Comparison of ENCODE assay signal across 9 mouse cellular contexts in genomic region chr3:68869211-68869690, GRCm38 (mm10). TPM values are rescaled to one million over a fixed set of nuclear protein-coding genes. Genes with fewer than 3 reads are reported as not detected.
DNase-seq lines count a peak whose midpoint lies in the region; ATAC-seq and TF ChIP-seq lines count a peak whose summit lies in the region.
"Had no signal": no experiment of that assay in that cellular context is flagged by ENCODE, and none has a peak within 500 bp of the region (broad histone marks: within the 10 kb centered on the region; RNA-seq: fewer than 3 reads in every experiment).

1110032F04Rik (plus strand) TSS chr3:68869586.

- peak; percentile 47 to 60 for DNase-seq in adrenal gland, postnatal 36 days
- peak; percentile 64 for DNase-seq in forebrain, postnatal 0 days
- no peak for DNase-seq in left cerebral cortex, postnatal 36 days (ENCODE audit: low spot score in 2 of 2)
- DNase-seq in spleen, postnatal 36 days (ENCODE audit: low spot score in 2 of 2): peak; percentile 3 to 4

- peak within 1 kb of the TSS; percentile 51 for H3K4me3 ChIP-seq in erythroblast, embryonic 14.5 days (replicated peaks)
- peak within 1 kb of the TSS; percentile 78 for H3K4me3 ChIP-seq in forebrain, postnatal 0 days (ENCODE audit: low read depth, low read length)
- peak within 1 kb of the TSS; percentile 58 for H3K4me3 ChIP-seq in intestine, postnatal 0 days (ENCODE audit: low read depth, low read length)
- H3K4me3 ChIP-seq in midbrain, embryonic 12.5 days: peak within 1 kb of the TSS; percentile 76
- H3K4me3 ChIP-seq: myocyte had no signal

- peaks cover 14% of the 10 kb centered on the region for H3K4me1 ChIP-seq in erythroblast, embryonic 14.5 days (ENCODE audit: control insufficient read depth)
- peaks cover 6% of the 10 kb centered on the region for H3K4me1 ChIP-seq in forebrain, postnatal 0 days (ENCODE audit: insufficient read depth)
- H3K4me1 ChIP-seq in intestine, postnatal 0 days (replicated peaks; ENCODE audit: control insufficient read depth, insufficient read depth, low read length): no peaks in the 10 kb centered on the region
- H3K4me1 ChIP-seq in midbrain, embryonic 12.5 days: peaks cover 20% of the 10 kb centered on the region

- WGBS in forebrain, postnatal 0 days: under 1% methylated on average over 60 of the region's 62 CpGs
- WGBS in intestine, postnatal 0 days: under 1% methylated on average over 34 of the region's 62 CpGs
- WGBS in midbrain, embryonic 12.5 days: under 1% methylated on average over 58 of the region's 62 CpGs

- no peak for TF ChIP-seq CTCF in forebrain, postnatal 0 days (IDR thresholded peaks at IDR 0.05; ENCODE audit: low read depth)
- TF ChIP-seq CTCF in intestine, postnatal 0 days (IDR thresholded peaks at IDR 0.05; ENCODE audit: low read depth): no peak

- H3K9ac ChIP-seq in forebrain, postnatal 0 days: peak within 1 kb of the TSS; percentile 68
- 0 out of 2 replicates have a peak within 1 kb of the TSS, but pooled peaks have one; percentile 11 for H3K9ac ChIP-seq in intestine, postnatal 0 days (ENCODE audit: low read depth, low read length)
- peak within 1 kb of the TSS; percentile 71 for H3K9ac ChIP-seq in midbrain, embryonic 12.5 days (replicated peaks)

- no peak for ATAC-seq in erythroblast, adult 5-6 weeks (replicated peaks; ENCODE audit: low FRiP score, poor library complexity, severe bottlenecking)
- peak; percentile 75 for ATAC-seq in forebrain, postnatal 0 days
- peak; percentile 60 for ATAC-seq in intestine, postnatal 0 days
- ATAC-seq in midbrain, embryonic 12.5 days (ENCODE audit: low FRiP score, low read depth): peak; percentile 87

- H3K4me2 ChIP-seq in forebrain, postnatal 0 days (ENCODE audit: low read depth): peak within 1 kb of the TSS; percentile 94
- peak within 1 kb of the TSS; percentile 100 for H3K4me2 ChIP-seq in intestine, postnatal 0 days (replicated peaks; ENCODE audit: low read depth)
- peak within 1 kb of the TSS; percentile 98 for H3K4me2 ChIP-seq in midbrain, embryonic 12.5 days (replicated peaks)

- H3K27ac ChIP-seq in forebrain, postnatal 0 days (ENCODE audit: low read depth, low read length): peak within 1 kb of the TSS; percentile 17; the same call in 1 of the 2 replicates
- no peak within 1 kb of the TSS for H3K27ac ChIP-seq in intestine, postnatal 0 days (ENCODE audit: low read depth, low read length)
- peak within 1 kb of the TSS; percentile 39 for H3K27ac ChIP-seq in midbrain, embryonic 12.5 days (replicated peaks)

- H3K27me3 ChIP-seq in erythroblast, embryonic 14.5 days (ENCODE audit: control insufficient read depth): peaks cover 42% of the 10 kb centered on the region
- H3K27me3 ChIP-seq in forebrain, postnatal 0 days (ENCODE audit: insufficient read depth, low read length): no peaks in the 10 kb centered on the region
- peaks cover 28% of the 10 kb centered on the region for H3K27me3 ChIP-seq in intestine, postnatal 0 days (replicated peaks; ENCODE audit: control insufficient read depth, insufficient read depth, low read length)
- peaks cover 43% of the 10 kb centered on the region for H3K27me3 ChIP-seq in midbrain, embryonic 12.5 days

- intact Hi-C loops in left cerebral cortex, postnatal 36 days (cut with DNase I): no loop called here

- no peaks in the 10 kb centered on the region for H3K36me3 ChIP-seq in erythroblast, embryonic 14.5 days (ENCODE audit: control insufficient read depth)
- no peaks in the 10 kb centered on the region for H3K36me3 ChIP-seq in forebrain, postnatal 0 days (ENCODE audit: insufficient read depth)
- H3K36me3 ChIP-seq in intestine, postnatal 0 days (ENCODE audit: control insufficient read depth, insufficient read depth): no peaks in the 10 kb centered on the region
- no peaks in the 10 kb centered on the region for H3K36me3 ChIP-seq in midbrain, embryonic 12.5 days

- H3K9me3 ChIP-seq in erythroblast, embryonic 14.5 days (ENCODE audit: control insufficient read depth, low read length): no peaks in the 10 kb centered on the region; the same call in 1 of the 2 replicates
- no peaks in the 10 kb centered on the region for H3K9me3 ChIP-seq in forebrain, postnatal 0 days (ENCODE audit: low read length)
- no peaks in the 10 kb centered on the region for H3K9me3 ChIP-seq in intestine, postnatal 0 days (ENCODE audit: control insufficient read depth)
- H3K9me3 ChIP-seq in midbrain, embryonic 12.5 days: no peaks in the 10 kb centered on the region

RNA-seq across cellular contexts. Expression of gene 1110032F04Rik, which starts in this region (rescaled TPM):
- 0.02 TPM in 1 of 2 replicates, not detected in the other for polyA plus RNA-seq in erythroblast, embryonic 14.5 days (2012)
- total RNA-seq in erythroblast, adult 5-6 weeks (2015; ENCODE audit: low replicate concordance): 0.63 and 0.96 TPM in 2 replicates
- total RNA-seq in erythroblast, adult 5-6 weeks (2017; ENCODE audit: low replicate concordance): 0.70 TPM in 1 of 2 replicates, not detected in the other
- under 1 TPM; 0.10 to 0.17 TPM for total RNA-seq in adrenal gland, postnatal 36 days (2021)
- 9.8 and 13.4 TPM in 2 replicates for total RNA-seq in forebrain, postnatal 0 days (2014; rRNA removed)
- polyA plus RNA-seq in forebrain, postnatal 0 days (2015; fragmentation: Nextera tagmentation; extraction: Ambion mirVana): 2.5 and 2.6 TPM in 2 replicates
- polyA plus RNA-seq in intestine, postnatal 0 days (2015; fragmentation: Nextera tagmentation; extraction: Ambion mirVana): 0.52 and 0.76 TPM in 2 replicates
- total RNA-seq in left cerebral cortex, postnatal 36 days (2021): 10 to 100 TPM; 15.3 to 22.3 TPM
- 2.1 and 2.5 TPM in 2 replicates for polyA plus RNA-seq in midbrain, embryonic 12.5 days (2016; fragmentation: Nextera tagmentation; extraction: Ambion mirVana)
- polyA plus RNA-seq: myocyte had no signal

Comparison
In these comparisons a context has a peak if more than half of its experiments do, and no peak if none do; other contexts are left out.
1. Peak in DNase-seq in adrenal gland, postnatal 36 days; RNA of the gene not detected or under 1 TPM.
2. Peak in ATAC-seq, H3K4me3 ChIP-seq, H3K9ac ChIP-seq and H3K4me2 ChIP-seq in intestine, postnatal 0 days; RNA of the gene not detected or under 1 TPM.
3. DNase-seq: peak in forebrain, postnatal 0 days (single experiment) and spleen, postnatal 36 days (2 of 2); none in left cerebral cortex, postnatal 36 days (0 of 2).
4. H3K9ac ChIP-seq: peak in every context shown above with its lines; median percentile 71 in midbrain, embryonic 12.5 days; 68 in forebrain, postnatal 0 days; 11 in intestine, postnatal 0 days.
5. Peak in every context shown above with its lines, with median percentiles within 50 percentile points of each other: H3K4me3 ChIP-seq and H3K4me2 ChIP-seq.